Mouse (Mus musculus) liver, adult 2 months (tissue): ENCODE data around the gene Atrn.

Experiments
- CTCF ChIP-seq: fragments of 200-500 bp; IDR thresholded peaks from 2 replicates; pipeline ENCODE4 v1.5.1; 2011; ENCODE audit warnings: low read depth, low read length, control low read depth
- POLR2A ChIP-seq: fragments of 200-500 bp; IDR thresholded peaks from 2 replicates; pipeline ENCODE4 v1.6.1; 2011; ENCODE audit warnings: low read length, control low read depth; ENCODE audit not compliant: insufficient read depth; ENCODE audit errors: extremely low read depth

- TF ChIP-seq POLR2A (no peak), CTCF (no peak)
These were observed 102.8 kb downstream of the Atrn start for GRCm38 (mm10) chr2:131009123-131009522.
